Mouse (Mus musculus) hindbrain, postnatal 0 days (tissue): ENCODE results near the gene Maob. TPM values are rescaled to one million over a fixed set of nuclear protein-coding genes. Genes with fewer than 3 reads are reported as not detected.

Experiments
- ATAC-seq: fragments of 200-750 bp; cut with Nextera tagmentation; 2 replicates; pipeline ENCODE4 v1.8.0; 2017; ENCODE audit warnings: mild to moderate bottlenecking, moderate TSS enrichment, moderate library complexity
- DNase-seq: peaks from one replicate; pipeline ENCODE4 v3.0.0-alpha.2; 2015; ENCODE audit warnings: low spot score
- H3K27ac ChIP-seq: fragments of 300-500 bp; sonication (generic); 2 replicates; pipeline ENCODE4 v1.5.1; 2014; ENCODE audit warnings: mild to moderate bottlenecking
- H3K27me3 ChIP-seq: fragments of 300-500 bp; sonication (generic); 2 replicates; pipeline ENCODE4 v1.6.1; 2014; ENCODE audit warnings: low read length, mixed read lengths; ENCODE audit not compliant: insufficient read depth
- H3K36me3 ChIP-seq: fragments of 300-500 bp; sonication (generic); 2 replicates; pipeline ENCODE4 v1.6.1; 2014; ENCODE audit warnings: low read length, mixed read lengths; ENCODE audit not compliant: insufficient read depth
- H3K4me1 ChIP-seq: fragments of 300-500 bp; sonication (generic); 2 replicates; pipeline ENCODE4 v1.6.1; 2014; ENCODE audit warnings: antibody characterized with exemption, low read length, mixed read lengths; ENCODE audit not compliant: insufficient read depth
- H3K4me2 ChIP-seq: fragments of 300-500 bp; sonication (generic); 2 replicates; pipeline ENCODE4 v1.6.1; 2014; ENCODE audit warnings: low read depth, mild to moderate bottlenecking, low read length, moderate library complexity, mixed read lengths
- H3K4me3 ChIP-seq: fragments of 300-500 bp; sonication (generic); 2 replicates; pipeline ENCODE4 v1.5.1; 2014; ENCODE audit warnings: low read length
- H3K9ac ChIP-seq: fragments of 300-500 bp; sonication (generic); replicated peaks from 2 replicates; pipeline ENCODE4 v1.6.1; 2014; ENCODE audit warnings: mild to moderate bottlenecking, low read length, moderate library complexity, mixed read lengths
- H3K9me3 ChIP-seq: fragments of 300-500 bp; sonication (generic); 2 replicates; pipeline ENCODE4 v1.6.1; 2016; ENCODE audit warnings: low read length, mixed read lengths
- CTCF ChIP-seq: IDR thresholded peaks from 2 replicates; pipeline ENCODE4 v1.5.1; 2016; ENCODE audit warnings: antibody characterized with exemption, control low read depth, low read depth
- WGBS: fragments of 180-500 bp; shearing (Covaris S2); extraction: QIAGEN DNeasy Blood & Tissue Kit; methylation state at CpG from one replicate; pipeline ENCODE4 v1.1.7; 2014; 5-methylcytosine and 5-hydroxymethylcytosine counted together
- polyA plus RNA-seq: library from polyadenylated mRNA; unstranded; fragments of >200 nt; fragmentation: Nextera tagmentation; extraction: Ambion mirVana; gene quantifications from 2 replicates; pipeline ENCODE4 v1.2.1, GENCODE M21; 2015
- total RNA-seq: library from RNA; depleted of rRNA; stranded (reverse); fragments of >200 nt; gene quantifications from 2 replicates; pipeline ENCODE4 v1.2.3, GENCODE M21; 2014; rRNA removed

Gene Maob
- total RNA-seq (3.2 and 4.7 TPM in 2 replicates), polyA plus RNA-seq (5.7 and 6.3 TPM in 2 replicates)

DNA sequence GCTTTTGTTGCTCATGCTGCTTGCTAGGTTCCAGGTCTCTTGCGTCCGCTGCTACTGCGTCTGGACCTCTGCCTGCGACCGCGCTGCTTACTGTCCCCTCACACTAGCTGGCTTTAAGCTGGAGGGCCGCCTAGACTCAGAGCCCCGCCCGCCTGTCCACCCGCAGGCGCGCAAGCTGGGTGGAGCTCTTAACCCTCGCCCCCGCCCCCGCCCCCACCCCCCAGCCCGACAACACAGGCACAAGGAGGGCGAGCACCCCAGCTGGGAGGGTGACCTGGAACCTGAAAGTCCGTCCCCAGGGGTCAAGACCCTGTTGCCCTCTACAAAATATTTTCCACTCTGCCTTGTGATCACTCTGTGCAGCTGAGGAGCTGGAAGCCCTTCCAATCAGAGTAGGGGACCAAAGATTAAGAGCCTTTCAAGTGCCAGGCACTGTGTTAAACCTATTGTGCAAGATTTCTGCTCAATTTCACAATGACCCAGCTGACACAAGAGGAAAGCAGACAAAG lies at the start of gene Maob:
Gene Maob, minus strand, starts transcription at position 106 of the 509 bp plus-strand sequence.
- H3K27ac ChIP-seq, result no peak within 1 kb of the TSS
- H3K4me2 ChIP-seq, result peak within 1 kb of the TSS; percentile 52
- H3K9me3 ChIP-seq, result no peaks in the 10 kb centered on the region
- DNase-seq, result no peak
- H3K9ac ChIP-seq, result no peak within 1 kb of the TSS
- H3K4me3 ChIP-seq, result peak within 1 kb of the TSS; percentile 30
- TF ChIP-seq CTCF, result no peak
- H3K27me3 ChIP-seq, result no peaks in the 10 kb centered on the region
- H3K36me3 ChIP-seq, result no peaks in the 10 kb centered on the region
- WGBS, result 25% methylated on average over 18 of the region's 18 CpGs
- peak; percentile 49; the same call in 1 of the 2 replicates for ATAC-seq
- H3K4me1 ChIP-seq, result no peaks in the 10 kb centered on the region

DNA sequence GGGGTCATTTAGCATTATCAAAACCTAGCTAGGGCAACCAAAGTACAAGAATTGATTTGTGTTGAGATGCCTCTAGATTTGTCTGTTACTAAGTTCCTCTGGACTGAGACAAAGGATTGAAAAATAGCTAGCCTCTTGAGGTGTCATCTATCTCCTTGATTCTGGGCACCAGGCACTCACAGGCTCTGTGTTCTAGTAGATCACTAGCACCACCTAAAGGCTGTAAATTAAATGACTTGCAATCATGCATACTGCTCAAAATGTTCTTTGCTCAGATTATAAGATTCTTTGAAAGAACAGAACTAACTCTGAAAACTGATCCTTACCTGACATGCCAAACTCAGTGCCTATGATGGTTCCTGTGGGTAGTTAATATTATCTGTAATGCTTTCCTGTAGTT lies 43.1 kb upstream of the Maob start:
- H3K27me3 ChIP-seq, result no peaks in the 10 kb centered on the region
- H3K36me3 ChIP-seq, result no peaks in the 10 kb centered on the region
- H3K9me3 ChIP-seq, result no peaks in the 10 kb centered on the region
- H3K4me1 ChIP-seq, result no peaks in the 10 kb centered on the region
- TF ChIP-seq CTCF, result peak; percentile 36
- H3K27ac ChIP-seq, result no peak overlapping the region
- no peak overlapping the region for H3K4me2 ChIP-seq
- ATAC-seq, result no peak
- DNase-seq, result peak; percentile 2
- no peak overlapping the region for H3K4me3 ChIP-seq
- H3K9ac ChIP-seq, result no peak overlapping the region

GRCm38 (mm10) chrX:16846034-16846433 lies 28.9 kb upstream of the Maob start:
- Histone ChIP-seq H3K9me3 (no peaks in the 10 kb centered on the region), H3K4me1 (no peaks in the 10 kb centered on the region), H3K27ac (no peak overlapping the region), H3K4me2 (no peak overlapping the region), H3K36me3 (no peaks in the 10 kb centered on the region), H3K4me3 (no peak overlapping the region), H3K27me3 (no peaks in the 10 kb centered on the region), H3K9ac (no peak overlapping the region)
- no peak for TF ChIP-seq CTCF
- ATAC-seq (no peak), DNase-seq (no peak)
- 93% methylated on average over 2 of the region's 2 CpGs for WGBS

GRCm38 (mm10) chrX:16841443-16841842 lies 24.3 kb upstream of the Maob start:
- DNase-seq (no peak), ATAC-seq (no peak)
- no peak overlapping the region for H3K27ac ChIP-seq
- no peak overlapping the region for H3K4me3 ChIP-seq
- no peak overlapping the region for H3K4me2 ChIP-seq
- H3K9ac ChIP-seq, result no peak overlapping the region
- H3K27me3 ChIP-seq, result no peaks in the 10 kb centered on the region
- no peak for TF ChIP-seq CTCF
- no peaks in the 10 kb centered on the region for H3K36me3 ChIP-seq
- H3K9me3 ChIP-seq, result no peaks in the 10 kb centered on the region
- H3K4me1 ChIP-seq, result no peaks in the 10 kb centered on the region
- WGBS, result 81% methylated on average over 2 of the region's 2 CpGs

DNA sequence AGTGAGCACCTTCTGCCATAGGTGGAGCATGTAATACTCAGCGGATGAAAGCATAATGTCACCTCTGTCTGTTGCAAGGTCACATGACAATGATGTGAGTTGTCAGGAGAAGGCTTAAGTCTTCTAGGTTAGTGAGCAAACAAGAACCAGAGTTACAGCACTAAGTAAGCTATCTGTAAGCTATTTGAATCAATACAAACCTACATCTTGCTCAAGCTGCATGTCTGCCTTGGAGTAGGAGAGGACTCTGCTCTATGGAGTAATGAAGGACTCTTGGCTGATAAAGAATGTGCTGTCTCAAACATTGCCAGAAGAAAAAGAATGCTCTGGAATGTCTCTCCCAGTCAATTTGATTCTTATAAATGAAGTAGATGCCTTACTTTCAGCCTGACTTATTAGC lies 20.1 kb upstream of the Maob start:
- no peak overlapping the region for H3K9ac ChIP-seq
- H3K4me2 ChIP-seq, result no peak overlapping the region
- WGBS, result 89% methylated on average over 1 of the region's 1 CpGs
- no peak overlapping the region for H3K27ac ChIP-seq
- H3K27me3 ChIP-seq, result no peaks in the 10 kb centered on the region
- no peaks in the 10 kb centered on the region for H3K4me1 ChIP-seq
- H3K4me3 ChIP-seq, result no peak overlapping the region
- DNase-seq (no peak), ATAC-seq (no peak)
- H3K9me3 ChIP-seq, result no peaks in the 10 kb centered on the region
- no peak for TF ChIP-seq CTCF
- no peaks in the 10 kb centered on the region for H3K36me3 ChIP-seq

GRCm38 (mm10) chrX:16836488-16837082 lies 19.4 kb upstream of the Maob start:
- no peak for TF ChIP-seq CTCF
- no peaks in the 10 kb centered on the region for H3K27me3 ChIP-seq
- H3K4me3 ChIP-seq, result no peak overlapping the region
- no peaks in the 10 kb centered on the region for H3K36me3 ChIP-seq
- H3K4me1 ChIP-seq, result no peaks in the 10 kb centered on the region
- no peak overlapping the region for H3K9ac ChIP-seq
- DNase-seq (no peak), ATAC-seq (no peak)
- H3K9me3 ChIP-seq, result no peaks in the 10 kb centered on the region
- no peak overlapping the region for H3K4me2 ChIP-seq
- H3K27ac ChIP-seq, result no peak overlapping the region

DNA sequence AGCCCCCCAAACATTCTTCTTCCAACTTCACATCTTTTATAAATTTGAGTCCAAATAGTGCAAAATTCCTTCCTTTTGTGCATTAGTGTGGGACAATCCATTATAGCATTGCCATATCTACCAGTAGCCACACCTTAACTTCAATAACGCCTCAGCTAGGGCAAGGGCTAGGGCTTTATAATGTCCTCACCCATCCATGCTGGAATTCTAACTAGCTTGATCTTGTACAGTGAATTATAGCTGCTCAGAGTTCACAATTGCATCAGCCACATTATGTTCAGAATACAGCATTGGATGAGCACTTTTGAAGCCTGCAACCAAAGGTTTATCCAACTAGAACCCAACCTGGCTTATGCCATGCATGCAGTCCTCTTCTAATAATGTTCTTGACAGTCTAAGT lies 8.9 kb upstream of the Maob start:
- WGBS, result 75% methylated on average over 1 of the region's 1 CpGs
- Histone ChIP-seq H3K4me3 (no peak overlapping the region), H3K36me3 (no peaks in the 10 kb centered on the region), H3K27ac (no peak overlapping the region), H3K4me2 (no peak overlapping the region), H3K27me3 (no peaks in the 10 kb centered on the region), H3K9ac (no peak overlapping the region), H3K4me1 (no peaks in the 10 kb centered on the region), H3K9me3 (no peaks in the 10 kb centered on the region)
- no peak for TF ChIP-seq CTCF
- ATAC-seq, result no peak
- no peak for DNase-seq
